Mouse (Mus musculus) cortical plate, adult 2 months (tissue): ENCODE results near the gene Gipc3. TPM values are rescaled to one million over a fixed set of nuclear protein-coding genes. Genes with fewer than 3 reads are reported as not detected.

Experiments used
- H3K27ac ChIP-seq: fragments of 200-500 bp; 2 replicates; pipeline ENCODE4 v1.5.1; 2012; ENCODE audit warnings: low read length, control low read depth, inconsistent platforms; ENCODE audit not compliant: insufficient read depth
- H3K4me1 ChIP-seq: fragments of 200-500 bp; 2 replicates; pipeline ENCODE4 v1.6.1; 2011; ENCODE audit warnings: low read length; ENCODE audit not compliant: control insufficient read depth, insufficient read depth
- H3K4me3 ChIP-seq: fragments of 200-500 bp; 2 replicates; pipeline ENCODE4 v1.5.1; 2011; ENCODE audit warnings: mild to moderate bottlenecking, low read length, control low read depth; ENCODE audit not compliant: insufficient read depth
- CTCF ChIP-seq: fragments of 200-500 bp; IDR thresholded peaks from 2 replicates; pipeline ENCODE4 v1.5.1; 2011; ENCODE audit warnings: mild to moderate bottlenecking, control low read depth, low read length; ENCODE audit not compliant: insufficient read depth; ENCODE audit errors: extremely low read depth
- POLR2A ChIP-seq: fragments of 200-500 bp; IDR thresholded peaks from 2 replicates; pipeline ENCODE4 v1.6.1; 2011; ENCODE audit warnings: mild to moderate bottlenecking, low read length, control low read depth; ENCODE audit not compliant: insufficient read depth; ENCODE audit errors: extremely low read depth
- polyA plus RNA-seq: library from polyadenylated mRNA; depleted of rRNA; stranded (reverse); fragments of >200 nt; gene quantifications from 2 replicates; pipeline ENCODE4 v1.2.3, GENCODE M21; 2012

The Gipc3 gene
- polyA plus RNA-seq, 1 experiment = 1.2 TPM

- no peak overlapping the region for H3K27ac ChIP-seq
- no peak for TF ChIP-seq CTCF
- TF ChIP-seq POLR2A = no peak
- H3K4me3 ChIP-seq = peak overlapping the region; percentile 48
- H3K4me1 ChIP-seq = no peaks in the 10 kb centered on the region
These were observed 6.9 kb upstream of the Gipc3 start for GRCm38 (mm10) chr10:81349961-81350350.

DNA sequence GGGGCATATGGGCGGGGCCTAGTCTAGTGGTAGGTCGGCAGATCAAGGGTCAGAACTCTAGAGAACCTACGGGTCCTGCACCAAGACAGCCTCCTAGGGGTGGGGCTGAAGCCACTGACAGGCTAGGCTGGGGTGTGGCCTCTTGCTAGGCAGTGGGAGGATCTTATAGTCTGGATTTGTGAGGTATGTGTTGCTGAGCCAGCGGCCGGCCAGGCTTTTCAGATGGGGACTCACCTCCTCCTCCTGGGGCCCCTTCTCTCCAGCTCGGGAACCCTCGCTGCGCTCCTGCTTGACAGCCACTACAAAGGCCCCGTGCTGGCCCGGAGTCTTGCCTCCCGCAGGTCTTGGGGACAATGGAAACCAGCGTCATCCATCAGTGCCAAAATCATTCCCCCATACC lies 6.1 kb upstream of the Gipc3 start:
- peak overlapping the region; percentile 48; the same call in 1 of the 2 replicates for H3K4me3 ChIP-seq
- H3K4me1 ChIP-seq = no peaks in the 10 kb centered on the region
- H3K27ac ChIP-seq = no peak overlapping the region
- TF ChIP-seq CTCF (no peak), POLR2A (no peak)

DNA sequence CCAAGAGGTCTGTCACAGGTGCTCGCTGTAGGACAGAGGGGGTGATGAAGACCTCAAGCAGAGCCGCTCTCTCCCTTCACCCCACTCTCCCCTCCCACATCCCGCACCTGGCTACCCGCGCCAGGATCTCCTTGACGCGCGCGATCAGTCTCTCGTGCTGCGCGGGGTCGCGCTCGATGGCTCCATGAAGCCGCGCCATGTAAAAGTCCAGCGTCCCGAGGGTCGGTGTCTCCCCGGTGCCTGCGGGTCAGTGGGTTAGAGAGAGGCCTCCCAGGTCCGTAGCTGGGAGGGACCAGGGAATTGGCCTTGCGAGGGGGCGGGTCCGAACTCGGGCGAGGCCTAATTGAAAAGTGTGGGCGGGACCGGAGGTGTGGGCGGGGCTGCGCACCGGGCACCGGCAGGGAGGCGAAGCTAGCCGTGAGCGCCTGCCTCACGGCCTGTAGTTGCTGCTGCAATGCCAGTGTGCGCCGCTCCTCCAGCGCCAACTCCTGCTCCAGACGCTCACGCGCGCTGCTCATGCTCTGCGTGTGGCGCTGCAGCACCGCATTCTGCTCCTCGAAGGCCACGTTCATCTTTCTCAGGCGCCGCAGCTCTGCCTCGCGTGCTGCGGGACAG lies 3.5 kb upstream of the Gipc3 start:
- TF ChIP-seq POLR2A = no peak
- peak; percentile 5; the same call in 1 of the 2 replicates for TF ChIP-seq CTCF
- Histone ChIP-seq H3K27ac (no peak overlapping the region), H3K4me1 (no peaks in the 10 kb centered on the region), H3K4me3 (no peak overlapping the region)

- no peak overlapping the region for H3K4me3 ChIP-seq
- no peak overlapping the region for H3K27ac ChIP-seq
- no peaks in the 10 kb centered on the region for H3K4me1 ChIP-seq
- no peak for TF ChIP-seq POLR2A
- no peak for TF ChIP-seq CTCF
These were observed 2.1 kb upstream of the Gipc3 start for GRCm38 (mm10) chr10:81345162-81345534.

DNA sequence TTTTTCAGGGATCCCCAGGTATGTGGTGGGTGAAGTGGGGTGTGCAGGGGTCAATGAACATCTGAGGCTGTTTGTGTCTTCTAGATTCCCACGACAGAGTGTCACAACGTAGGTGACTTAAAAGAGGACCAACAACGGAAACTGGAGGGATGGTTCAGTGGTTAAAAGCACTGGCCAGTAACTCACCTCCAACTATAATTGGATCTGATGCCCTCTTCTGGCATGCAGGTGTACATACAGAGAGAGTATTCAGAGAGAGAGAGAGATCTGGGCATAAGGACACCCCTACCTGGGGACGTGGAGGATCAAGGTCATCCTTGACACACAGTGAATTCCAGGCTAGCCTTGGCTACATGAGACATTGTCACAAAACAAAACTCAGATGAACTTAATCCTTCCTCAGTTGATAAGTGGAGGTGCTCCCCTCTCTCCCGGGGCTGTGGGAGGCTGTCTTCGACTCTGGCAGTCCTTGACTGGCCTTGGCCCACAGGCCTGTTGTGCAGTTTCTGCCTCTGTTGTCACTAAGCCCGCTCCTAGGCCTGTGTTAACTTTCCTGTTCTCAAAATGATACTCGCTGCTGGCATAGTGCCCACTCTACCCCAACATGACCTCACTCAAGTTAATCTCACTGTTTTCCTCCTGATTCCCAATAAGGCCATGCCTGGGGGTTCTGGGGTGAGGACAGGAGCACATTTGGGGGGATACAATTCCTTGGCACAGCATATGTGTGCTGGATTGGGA lies 1.5 kb upstream of the Gipc3 start:
- Histone ChIP-seq H3K4me3 (no peak overlapping the region), H3K27ac (no peak overlapping the region), H3K4me1 (no peaks in the 10 kb centered on the region)
- TF ChIP-seq POLR2A = no peak
- TF ChIP-seq CTCF = no peak; the same call in 1 of the 2 replicates

- no peak overlapping the region for H3K27ac ChIP-seq
- TF ChIP-seq POLR2A = no peak
- TF ChIP-seq CTCF = peak; percentile 35
These were observed 1.6 kb downstream of the Gipc3 start for GRCm38 (mm10) chr10:81341333-81341949.

GRCm38 (mm10) chr10:81340551-81341332 lies 2.3 kb downstream of the Gipc3 start:
- TF ChIP-seq CTCF = no peak
- TF ChIP-seq POLR2A = no peak
- Histone ChIP-seq H3K27ac (no peak overlapping the region), H3K4me3 (no peak overlapping the region), H3K4me1 (no peaks in the 10 kb centered on the region)

More at GRCm38 (mm10) chr10:81341333-81341949, 1.6 kb downstream of the Gipc3 start:
- no peaks in the 10 kb centered on the region for H3K4me1 ChIP-seq
- H3K4me3 ChIP-seq = no peak overlapping the region

DNA sequence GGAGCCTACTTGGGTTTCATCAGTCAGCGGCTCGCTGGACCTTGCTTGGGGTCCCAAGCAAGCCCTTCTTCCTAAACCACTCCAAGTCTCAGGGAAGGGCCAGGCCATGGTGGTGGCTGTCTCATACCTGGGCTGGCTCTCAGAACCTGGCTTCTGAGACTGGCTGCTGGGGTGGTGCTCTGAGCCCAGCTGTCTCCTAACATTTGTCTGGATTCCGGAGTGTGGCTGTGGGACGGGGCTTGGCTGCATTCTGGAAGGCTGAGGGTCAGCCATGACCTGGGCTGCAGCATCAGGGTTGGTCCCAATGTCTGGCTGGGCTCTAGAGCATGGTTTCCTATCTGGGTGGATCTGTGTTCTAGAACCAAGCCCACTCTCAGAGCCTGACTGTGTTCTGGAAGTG lies 6.5 kb downstream of the Gipc3 start:
- Histone ChIP-seq H3K27ac (no peak overlapping the region), H3K4me1 (no peaks in the 10 kb centered on the region), H3K4me3 (no peak overlapping the region)
- TF ChIP-seq CTCF (no peak), POLR2A (no peak)
